Mouse (Mus musculus) intestine, embryonic 16.5 days (tissue): ENCODE results near the gene Foxo3. TPM values are rescaled to one million over a fixed set of nuclear protein-coding genes. Genes with fewer than 3 reads are reported as not detected.
A peak's percentile ranks its signal among the peaks of the same experiment; 100 is the strongest.

ENCODE experiments used
- ATAC-seq: fragments of 200-750 bp; cut with Nextera tagmentation; 2 replicates; pipeline ENCODE4 v1.8.0; 2017; ENCODE audit warnings: moderate TSS enrichment, moderate library complexity
- H3K27ac ChIP-seq: fragments of 300-500 bp; sonication (generic); 2 replicates; pipeline ENCODE4 v1.5.1; 2014; ENCODE audit warnings: mild to moderate bottlenecking, low read length
- H3K27me3 ChIP-seq: fragments of 300-500 bp; sonication (generic); replicated peaks from 2 replicates; pipeline ENCODE4 v1.6.1; 2014; ENCODE audit warnings: low read length, control low read depth, mixed read lengths; ENCODE audit not compliant: control insufficient read depth, insufficient read depth
- H3K36me3 ChIP-seq: fragments of 300-500 bp; sonication (generic); 2 replicates; pipeline ENCODE4 v1.6.1; 2014; ENCODE audit warnings: low read length, control low read depth; ENCODE audit not compliant: control insufficient read depth, insufficient read depth
- H3K4me1 ChIP-seq: fragments of 300-500 bp; sonication (generic); 2 replicates; pipeline ENCODE4 v1.6.1; 2014; ENCODE audit warnings: low read length, control low read depth, mixed read lengths; ENCODE audit not compliant: control insufficient read depth, insufficient read depth
- H3K4me2 ChIP-seq: fragments of 300-500 bp; sonication (generic); 2 replicates; pipeline ENCODE4 v1.6.1; 2014; ENCODE audit warnings: low read depth, low read length, control low read depth
- H3K4me3 ChIP-seq: fragments of 300-500 bp; sonication (generic); 2 replicates; pipeline ENCODE4 v1.5.1; 2014; ENCODE audit warnings: mild to moderate bottlenecking, low read length
- H3K9ac ChIP-seq: fragments of 300-500 bp; sonication (generic); 2 replicates; pipeline ENCODE4 v1.6.1; 2014; ENCODE audit warnings: low read depth, low read length
- H3K9me3 ChIP-seq: fragments of 300-500 bp; sonication (generic); 2 replicates; pipeline ENCODE4 v1.6.1; 2016; ENCODE audit warnings: low read length, control low read depth; ENCODE audit not compliant: control insufficient read depth
- WGBS: fragments of 180-500 bp; shearing (Covaris S2); extraction: QIAGEN DNeasy Blood & Tissue Kit; methylation state at CpG from one replicate; pipeline ENCODE4 v1.1.7; 2014; 5-methylcytosine and 5-hydroxymethylcytosine counted together
- polyA plus RNA-seq: library from polyadenylated mRNA; unstranded; fragments of >200 nt; fragmentation: Nextera tagmentation; extraction: Ambion mirVana; gene quantifications from 2 replicates; pipeline ENCODE4 v1.2.1, GENCODE M21; 2015

The Foxo3 gene
- polyA plus RNA-seq, 1 experiment from 2014 or later, result 4.8 TPM

DNA sequence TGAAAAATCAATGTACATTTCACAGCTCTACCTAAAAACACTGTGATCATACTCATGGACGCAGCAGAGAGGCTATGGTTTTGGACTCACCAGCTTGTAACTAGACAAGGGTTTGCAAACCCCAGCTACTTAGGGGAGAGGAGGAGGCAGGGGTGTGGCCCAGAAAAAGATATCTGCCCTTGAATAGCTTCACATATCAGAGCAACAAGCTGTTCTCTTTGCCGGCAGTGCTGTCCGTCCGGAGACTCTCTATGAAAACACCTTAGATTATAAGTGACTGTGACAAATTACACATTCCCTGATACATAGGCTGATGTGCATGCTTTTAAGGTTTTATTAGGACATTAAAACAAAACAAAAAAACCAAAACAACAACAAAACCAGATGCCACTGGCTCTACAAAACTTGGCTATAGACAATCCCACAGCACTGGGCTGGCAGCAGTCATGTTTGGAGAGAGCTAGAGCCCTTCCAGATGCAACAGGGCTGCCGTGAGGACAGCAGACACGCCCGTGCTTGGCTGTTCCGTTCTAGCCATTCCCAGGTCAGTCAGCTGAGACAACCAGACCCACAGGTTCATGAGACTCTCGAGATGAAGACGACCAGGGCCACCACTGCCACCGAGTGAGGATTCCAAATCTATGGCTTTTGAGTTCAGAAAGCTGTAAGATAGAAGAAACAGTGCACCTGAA lies 29.3 kb downstream of the Foxo3 start:
- H3K4me2 ChIP-seq, result no peak overlapping the region
- no peak overlapping the region for H3K9ac ChIP-seq
- ATAC-seq, result peak; percentile 32; the same call in 1 of the 2 replicates
- no peak overlapping the region for H3K27ac ChIP-seq
- no peaks in the 10 kb centered on the region for H3K36me3 ChIP-seq
- H3K4me1 ChIP-seq, result peaks cover 43% of the 10 kb centered on the region
- no peaks in the 10 kb centered on the region for H3K9me3 ChIP-seq
- no peak overlapping the region for H3K4me3 ChIP-seq
- 55% methylated on average over 11 of the region's 11 CpGs for WGBS
- no peaks in the 10 kb centered on the region for H3K27me3 ChIP-seq

DNA sequence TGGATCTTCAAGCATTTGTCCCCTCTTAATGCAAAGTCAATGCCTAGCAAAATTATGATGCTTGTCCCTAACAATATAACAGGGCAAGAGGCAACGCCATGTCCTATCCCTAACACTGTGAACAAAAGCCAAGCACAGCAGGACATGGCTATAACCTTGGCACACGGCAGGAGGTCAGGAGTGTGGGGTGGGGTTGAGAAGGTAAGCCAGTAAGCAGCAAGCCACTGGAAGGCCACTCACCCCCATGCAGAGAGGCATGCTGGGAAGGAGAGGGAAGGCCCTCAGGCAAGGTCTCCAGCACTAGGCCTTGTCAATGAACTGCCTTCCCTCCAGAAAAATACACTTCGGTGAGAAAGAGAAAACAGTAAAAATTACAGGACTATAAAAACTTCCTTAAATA lies 30.1 kb downstream of the Foxo3 start:
- H3K27ac ChIP-seq, result no peak overlapping the region
- H3K4me2 ChIP-seq, result no peak overlapping the region
- H3K9ac ChIP-seq, result no peak overlapping the region
- WGBS, result 72% methylated on average over 3 of the region's 3 CpGs
- no peaks in the 10 kb centered on the region for H3K9me3 ChIP-seq
- no peaks in the 10 kb centered on the region for H3K27me3 ChIP-seq
- no peak overlapping the region for H3K4me3 ChIP-seq
- H3K36me3 ChIP-seq, result no peaks in the 10 kb centered on the region
- no peak for ATAC-seq
- H3K4me1 ChIP-seq, result peaks cover 37% of the 10 kb centered on the region

DNA sequence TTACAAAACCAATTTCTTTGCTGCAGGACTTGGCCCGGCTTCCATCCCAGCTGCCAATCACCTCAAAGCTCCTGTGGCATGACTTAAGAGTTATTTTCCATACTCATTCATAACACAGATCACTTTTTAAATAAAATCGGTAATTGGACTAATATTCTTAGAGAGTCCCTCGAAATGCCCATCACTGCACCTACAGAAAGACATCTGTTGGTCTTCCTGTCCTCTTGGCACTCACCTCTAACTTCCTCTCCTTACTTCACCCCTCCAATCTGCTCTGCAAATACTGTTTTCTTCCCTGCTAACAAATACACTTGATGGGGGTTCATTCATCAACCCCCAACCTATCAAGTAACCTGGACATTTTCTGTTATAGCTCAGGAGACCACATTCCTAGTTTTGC lies 30.9 kb downstream of the Foxo3 start:
- Histone ChIP-seq H3K27me3 (no peaks in the 10 kb centered on the region), H3K36me3 (no peaks in the 10 kb centered on the region), H3K4me1 (peaks cover 31% of the 10 kb centered on the region), H3K9me3 (no peaks in the 10 kb centered on the region), H3K4me2 (no peak overlapping the region), H3K4me3 (no peak overlapping the region), H3K27ac (no peak overlapping the region), H3K9ac (no peak overlapping the region)
- WGBS, result 91% methylated on average over 3 of the region's 3 CpGs
- ATAC-seq, result no peak

DNA sequence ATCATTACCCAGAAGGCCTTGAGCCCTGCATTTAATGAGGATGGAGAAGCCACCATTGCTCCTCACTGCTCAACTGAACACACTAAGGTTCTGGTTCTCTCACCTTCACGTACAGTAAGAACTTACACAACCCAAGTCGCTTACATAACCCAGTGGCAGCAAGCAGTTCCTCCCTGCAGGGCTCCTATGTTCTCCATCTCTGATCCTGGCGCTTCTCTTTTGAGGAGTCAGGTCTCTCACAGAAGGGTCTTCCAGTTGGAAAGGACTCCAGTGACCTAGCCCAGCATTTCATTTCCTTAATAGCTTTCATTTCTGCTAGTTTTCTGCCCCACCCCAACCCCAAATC lies 31.3 kb downstream of the Foxo3 start:
- H3K9me3 ChIP-seq, result no peaks in the 10 kb centered on the region
- no peak for ATAC-seq
- no peak overlapping the region for H3K4me3 ChIP-seq
- H3K9ac ChIP-seq, result no peak overlapping the region
- H3K4me1 ChIP-seq, result peaks cover 27% of the 10 kb centered on the region
- 94% methylated on average over 3 of the region's 3 CpGs for WGBS
- no peaks in the 10 kb centered on the region for H3K27me3 ChIP-seq
- H3K4me2 ChIP-seq, result no peak overlapping the region
- H3K27ac ChIP-seq, result no peak overlapping the region
- no peaks in the 10 kb centered on the region for H3K36me3 ChIP-seq

DNA sequence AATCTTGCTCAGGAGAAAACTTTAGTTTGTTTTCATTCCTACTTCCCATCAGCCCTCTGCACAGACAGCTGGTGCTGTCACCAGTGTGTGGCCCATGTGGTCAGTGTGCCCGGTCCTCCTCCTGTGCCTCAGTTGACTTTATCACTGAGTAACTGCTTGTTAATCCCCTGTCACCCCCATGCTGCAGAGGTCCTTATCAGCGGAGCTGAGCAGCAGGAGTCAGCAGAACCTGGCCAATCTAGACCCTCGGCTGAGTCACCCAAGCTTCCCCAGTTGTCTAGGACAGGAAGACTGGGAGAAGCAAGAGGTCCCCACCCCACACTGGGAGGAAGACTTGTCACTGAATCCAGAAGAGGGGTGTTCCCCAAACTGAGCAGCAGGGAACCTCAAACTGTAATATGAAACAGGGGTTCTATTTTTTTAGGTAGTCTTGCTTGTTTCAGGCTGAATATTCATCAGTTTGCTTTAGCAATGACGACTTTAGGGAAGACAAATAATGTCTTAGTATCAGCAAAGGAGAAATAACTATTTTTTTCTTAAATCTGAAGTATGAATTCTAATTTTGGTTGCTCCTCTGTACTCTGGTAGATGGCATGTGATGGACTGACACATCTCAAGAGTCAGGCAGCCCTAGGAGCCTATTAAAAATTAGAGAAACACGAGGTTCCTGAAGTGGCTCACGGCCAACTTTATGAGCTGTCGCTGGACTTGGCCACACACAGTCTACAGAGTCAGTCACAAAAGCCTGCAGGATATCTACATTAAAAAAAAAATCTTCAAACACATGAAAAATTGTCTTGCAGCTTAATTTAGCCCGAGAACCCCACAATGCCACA lies 31.9 kb downstream of the Foxo3 start:
- Histone ChIP-seq H3K4me3 (no peak overlapping the region), H3K9ac (no peak overlapping the region), H3K36me3 (no peaks in the 10 kb centered on the region), H3K27me3 (no peaks in the 10 kb centered on the region), H3K27ac (no peak overlapping the region), H3K9me3 (no peaks in the 10 kb centered on the region), H3K4me1 (peaks cover 23% of the 10 kb centered on the region), H3K4me2 (no peak overlapping the region)
- WGBS, result 53% methylated on average over 8 of the region's 8 CpGs
- peak; percentile 70 for ATAC-seq

DNA sequence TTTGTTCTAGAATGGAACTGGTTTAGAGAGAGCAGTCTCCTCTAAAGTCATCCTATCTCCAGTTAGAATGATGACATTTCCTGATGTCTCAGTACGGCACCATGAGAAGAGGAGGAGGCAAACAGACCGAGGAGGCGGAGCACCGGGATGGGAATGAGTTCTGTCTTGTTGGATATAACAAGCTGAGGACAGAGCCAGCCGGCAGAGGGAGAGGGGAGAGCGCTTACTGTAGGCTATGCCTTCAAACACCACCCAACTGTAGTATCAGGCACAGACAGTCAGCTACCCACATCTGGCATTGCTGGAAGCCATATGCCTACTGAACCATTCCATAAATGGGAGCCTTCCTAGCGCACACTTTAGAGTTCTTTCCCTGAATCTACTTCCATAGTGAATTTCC lies 32.6 kb downstream of the Foxo3 start:
- Histone ChIP-seq H3K27me3 (no peaks in the 10 kb centered on the region), H3K9me3 (no peaks in the 10 kb centered on the region), H3K9ac (no peak overlapping the region), H3K27ac (no peak overlapping the region), H3K36me3 (no peaks in the 10 kb centered on the region), H3K4me1 (peaks cover 16% of the 10 kb centered on the region; the same call in 1 of the 2 replicates), H3K4me3 (no peak overlapping the region), H3K4me2 (no peak overlapping the region)
- ATAC-seq, result no peak
- 91% methylated on average over 7 of the region's 7 CpGs for WGBS

DNA sequence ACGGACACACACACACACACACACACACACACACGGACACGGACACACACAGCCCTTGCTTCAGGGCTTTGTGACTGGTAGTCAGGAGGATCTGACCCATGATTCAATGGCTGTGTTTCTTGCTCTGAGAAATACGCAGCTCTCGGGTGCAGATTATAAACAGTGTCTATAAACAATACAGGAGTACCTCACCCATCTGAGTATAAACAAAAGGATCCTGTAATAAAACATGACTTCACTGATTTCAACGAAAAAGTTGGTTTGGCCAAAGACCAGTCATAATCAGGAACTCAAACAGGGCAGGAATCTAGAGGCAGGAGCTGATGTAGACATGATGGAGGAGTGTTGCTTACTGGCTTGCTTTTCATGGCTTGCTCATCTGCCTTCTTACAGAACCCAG lies 34.1 kb downstream of the Foxo3 start:
- 61% methylated on average over 6 of the region's 6 CpGs for WGBS
- Histone ChIP-seq H3K4me1 (peaks cover 2% of the 10 kb centered on the region; the same call in 1 of the 2 replicates), H3K4me2 (no peak overlapping the region), H3K27me3 (no peaks in the 10 kb centered on the region), H3K9me3 (no peaks in the 10 kb centered on the region), H3K9ac (no peak overlapping the region), H3K36me3 (no peaks in the 10 kb centered on the region), H3K27ac (no peak overlapping the region), H3K4me3 (no peak overlapping the region)
- ATAC-seq, result no peak

DNA sequence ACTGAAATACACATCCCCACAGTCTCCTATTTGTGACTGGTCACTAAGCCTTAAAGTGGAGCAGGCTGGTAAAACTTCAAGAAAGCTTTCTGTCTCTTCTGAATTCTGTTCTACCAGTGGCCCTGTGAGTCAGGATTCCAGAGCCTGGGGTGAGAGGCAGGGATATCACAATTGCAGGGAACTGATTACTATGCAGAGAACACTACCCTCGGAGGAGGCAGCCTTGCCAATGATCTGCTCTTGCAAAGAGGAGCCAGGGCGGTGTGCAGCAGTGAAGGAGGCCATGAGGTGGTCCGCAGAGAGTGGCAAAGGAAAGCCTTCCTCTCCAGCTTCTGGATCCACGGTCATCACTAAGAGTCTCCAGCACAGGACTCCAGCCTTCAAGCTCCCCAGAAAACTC lies 34.8 kb downstream of the Foxo3 start:
- no peak for ATAC-seq
- H3K4me2 ChIP-seq, result no peak overlapping the region
- H3K36me3 ChIP-seq, result no peaks in the 10 kb centered on the region
- no peaks in the 10 kb centered on the region for H3K9me3 ChIP-seq
- H3K27me3 ChIP-seq, result no peaks in the 10 kb centered on the region
- WGBS, result 82% methylated on average over 4 of the region's 4 CpGs
- no peak overlapping the region for H3K9ac ChIP-seq
- H3K4me1 ChIP-seq, result no peaks in the 10 kb centered on the region
- H3K27ac ChIP-seq, result no peak overlapping the region
- no peak overlapping the region for H3K4me3 ChIP-seq

DNA sequence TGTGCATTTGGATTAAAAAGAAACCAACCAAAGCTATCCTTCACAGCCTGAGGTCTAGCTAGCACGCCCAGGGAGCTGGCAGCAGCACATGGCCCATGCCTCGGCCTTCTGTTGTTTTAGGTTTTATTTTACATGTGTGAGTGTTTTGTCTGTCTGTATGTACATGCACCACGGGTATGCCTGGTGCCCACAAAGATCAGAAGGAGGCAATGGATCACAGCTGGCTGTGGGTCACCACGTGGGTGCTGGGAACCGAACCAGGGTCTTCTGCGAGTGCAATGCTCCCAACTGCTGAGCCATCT lies 36.8 kb downstream of the Foxo3 start:
- H3K9me3 ChIP-seq, result no peaks in the 10 kb centered on the region
- no peaks in the 10 kb centered on the region for H3K27me3 ChIP-seq
- no peak overlapping the region for H3K4me3 ChIP-seq
- no peak overlapping the region for H3K27ac ChIP-seq
- no peak overlapping the region for H3K4me2 ChIP-seq
- no peaks in the 10 kb centered on the region for H3K4me1 ChIP-seq
- no peaks in the 10 kb centered on the region for H3K36me3 ChIP-seq
- no peak overlapping the region for H3K9ac ChIP-seq
- WGBS, result 92% methylated on average over 6 of the region's 6 CpGs
- ATAC-seq, result no peak
